Mouse (Mus musculus) T-helper 1 cell (primary cell): ENCODE measurements around the gene Zfp456.
"Not testable (repeated sequence)": the region's sequence is repeated elsewhere in the genome, so short reads cannot be mapped to it uniquely, and the experiment has no call there.

Experiments
- in situ Hi-C: fragments of 300-600 bp; cut with MboI, MseI; formaldehyde crosslinking; loops from one replicate; pipeline ENCODE4 v1.15.1; 2025; ENCODE audit warnings: high pct_unique_total_duplicates

Gene Zfp456

GRCm38 (mm10) chr13:67375050-67375911 is at the start of gene Zfp456, which contains the start of gene Gm28041:
Gene Zfp456, minus strand, starts transcription at chr13:67375810.
Gene Gm28041, minus strand, starts transcription at chr13:67375733.
- in situ Hi-C loops = loop anchor here (10.0 kb wide), 1 partner anchor 200 kb away; the partner anchor contains the start of gene Rsl1

GRCm38 (mm10) chr13:67422532-67422931 is 46.9 kb upstream of the Zfp456 start:
- in situ Hi-C loops = loop anchor here (25.0 kb wide), 1 partner anchor 1165 kb away; the partner anchor contains the start of genes 1700001L19Rik, Fastkd3 and Mtrr

GRCm38 (mm10) chr13:67421207-67421857 is 45.7 kb upstream of the Zfp456 start, which contains the start of gene Zfp459:
Gene Zfp459, minus strand, starts transcription at chr13:67421418.
- in situ Hi-C loops = loop anchor here (25.0 kb wide), 1 partner anchor 1166 kb away; the partner anchor contains the start of genes 1700001L19Rik, Fastkd3 and Mtrr

- in situ Hi-C loops = loop anchor here (25.0 kb wide), 1 partner anchor 1167 kb away; the partner anchor contains the start of genes 1700001L19Rik, Fastkd3 and Mtrr
Measured at GRCm38 (mm10) chr13:67420558-67421206, 45.1 kb upstream of the Zfp456 start.

- in situ Hi-C loops = loop anchor here (25.0 kb wide), 1 partner anchor 1170 kb away; the partner anchor contains the start of genes 1700001L19Rik, Fastkd3 and Mtrr
Measured at GRCm38 (mm10) chr13:67416811-67417210, 41.2 kb upstream of the Zfp456 start.

- in situ Hi-C loops = loop anchor here (25.0 kb wide), 1 partner anchor 1172 kb away; the partner anchor contains the start of genes 1700001L19Rik, Fastkd3 and Mtrr
Measured at GRCm38 (mm10) chr13:67415759-67416158, 40.1 kb upstream of the Zfp456 start.

GRCm38 (mm10) chr13:67413634-67414033 is 38.0 kb upstream of the Zfp456 start:
- in situ Hi-C loops = loop anchor here (25.0 kb wide), 1 partner anchor 1174 kb away; the partner anchor contains the start of genes 1700001L19Rik, Fastkd3 and Mtrr

- in situ Hi-C loops = not testable (repeated sequence)
Measured at GRCm38 (mm10) chr13:67399183-67399903, 23.7 kb upstream of the Zfp456 start, which contains the start of gene Zfp429. Gene Zfp429, minus strand, starts transcription at chr13:67399819.

- in situ Hi-C loops = loop anchor here (10.0 kb wide), 1 partner anchor 201 kb away; the partner anchor contains the start of gene Rsl1
Measured at GRCm38 (mm10) chr13:67376255-67376654, 645 bp upstream of the Zfp456 start.

GRCm38 (mm10) chr13:67360131-67360744 is 15.4 kb downstream of the Zfp456 start, which contains the start of the genes Gm28044 and Zfp953:
Gene Gm28044, minus strand, starts transcription at chr13:67360536.
Gene Zfp953, minus strand, starts transcription at chr13:67360605.
- in situ Hi-C loops = no loop called here

GRCm38 (mm10) chr13:67351854-67352253 is 23.8 kb downstream of the Zfp456 start:
- in situ Hi-C loops = no loop called here

GRCm38 (mm10) chr13:67343422-67343821 is 32.2 kb downstream of the Zfp456 start:
- in situ Hi-C loops = no loop called here

- in situ Hi-C loops = loop anchor here (5.0 to 10.0 kb wide), 2 partner anchors 119 to 502 kb away; partner anchors contain the start of genes Gm10037 and Zfp874a
Measured at GRCm38 (mm10) chr13:67332877-67333276, 42.7 kb downstream of the Zfp456 start.

- in situ Hi-C loops = loop anchor here (5.0 to 10.0 kb wide), 2 partner anchors 120 to 503 kb away; partner anchors contain the start of genes Gm10037 and Zfp874a
Measured at GRCm38 (mm10) chr13:67332019-67332724, 43.4 kb downstream of the Zfp456 start, which contains the start of gene Zfp595. Gene Zfp595, minus strand, starts transcription at chr13:67332570.
